Comparison of ENCODE assay signal across 8 mouse cellular contexts in genomic region chr1:155812581-155813499, GRCm38 (mm10). TPM values are rescaled to one million over a fixed set of nuclear protein-coding genes. Genes with fewer than 3 reads are reported as not detected.
DNase-seq lines count a peak whose midpoint lies in the region; ATAC-seq and TF ChIP-seq lines count a peak whose summit lies in the region.

Qsox1 (minus strand) TSS chr1:155812889.

- peaks cover 55% of the 10 kb centered on the region for H3K4me1 ChIP-seq in erythroblast, embryonic 14.5 days (ENCODE audit: control insufficient read depth)
- H3K4me1 ChIP-seq in heart, embryonic 12.5 days (replicated peaks) = peaks cover 32% of the 10 kb centered on the region
- H3K4me1 ChIP-seq in kidney, postnatal 0 days (replicated peaks; ENCODE audit: insufficient read depth, low read length) = 0 out of 2 replicates have a peak, but pooled peaks cover 7% of the 10 kb centered on the region
- H3K4me1 ChIP-seq in liver, embryonic 11.5 days (replicated peaks; ENCODE audit: control insufficient read depth, insufficient read depth, low read length) = peaks cover 15% of the 10 kb centered on the region
- H3K4me1 ChIP-seq in stomach, embryonic 14.5 days (ENCODE audit: control insufficient read depth, insufficient read depth, low read length) = peaks cover 18% of the 10 kb centered on the region; the same call in 1 of the 2 replicates

- H3K4me3 ChIP-seq in C2C12 (ENCODE audit: insufficient read depth, poor library complexity, severe bottlenecking) = peak within 1 kb of the TSS; percentile 71
- peak within 1 kb of the TSS; percentile 95 for H3K4me3 ChIP-seq in erythroblast, embryonic 14.5 days (replicated peaks)
- peak within 1 kb of the TSS; percentile 95 for H3K4me3 ChIP-seq in heart, embryonic 12.5 days
- H3K4me3 ChIP-seq in kidney, postnatal 0 days (replicated peaks; ENCODE audit: low read depth, low read length) = peak within 1 kb of the TSS; percentile 67
- peak within 1 kb of the TSS; percentile 89 for H3K4me3 ChIP-seq in liver, embryonic 11.5 days (ENCODE audit: low read depth, low read length)
- H3K4me3 ChIP-seq in stomach, embryonic 14.5 days (ENCODE audit: low read depth, low read length) = peak within 1 kb of the TSS; percentile 82

- peaks cover 7% of the 10 kb centered on the region for H3K79me3 ChIP-seq in C2C12 (ENCODE audit: low read depth)

- H3K36me3 ChIP-seq in C2C12 (ENCODE audit: control insufficient read depth, insufficient read depth) = no peaks in the 10 kb centered on the region
- H3K36me3 ChIP-seq in erythroblast, embryonic 14.5 days (ENCODE audit: control insufficient read depth) = peaks cover 12% of the 10 kb centered on the region
- H3K36me3 ChIP-seq in heart, embryonic 12.5 days = 0 out of 2 replicates have a peak, but pooled peaks cover 10% of the 10 kb centered on the region
- H3K36me3 ChIP-seq in kidney, postnatal 0 days (ENCODE audit: insufficient read depth, low read length) = no peaks in the 10 kb centered on the region
- H3K36me3 ChIP-seq in liver, embryonic 11.5 days (ENCODE audit: control insufficient read depth, insufficient read depth, low read length) = no peaks in the 10 kb centered on the region
- no peaks in the 10 kb centered on the region for H3K36me3 ChIP-seq in stomach, embryonic 14.5 days (ENCODE audit: control insufficient read depth, insufficient read depth, low read length)

- TF ChIP-seq POLR2A in brain, embryonic 14.5 days (IDR thresholded peaks at IDR 0.05; ENCODE audit: borderline replicate concordance, extremely low read depth, insufficient read depth, insufficient read length, poor library complexity, severe bottlenecking) = no peak; the same call in 1 of the 2 replicates

- peak within 1 kb of the TSS; percentile 90 for H3ac ChIP-seq in C2C12 (ENCODE audit: control insufficient read depth, insufficient read length, low read depth)

- H3K79me2 ChIP-seq in C2C12 (ENCODE audit: control insufficient read depth, insufficient read depth) = peaks cover 31% of the 10 kb centered on the region

- no peaks in the 10 kb centered on the region for H3K27me3 ChIP-seq in C2C12 (ENCODE audit: control insufficient read depth, insufficient read depth, insufficient read length)
- H3K27me3 ChIP-seq in erythroblast, embryonic 14.5 days (ENCODE audit: control insufficient read depth) = no peaks in the 10 kb centered on the region
- no peaks in the 10 kb centered on the region for H3K27me3 ChIP-seq in heart, embryonic 12.5 days (replicated peaks)
- no peaks in the 10 kb centered on the region for H3K27me3 ChIP-seq in kidney, postnatal 0 days (ENCODE audit: insufficient read depth, low read length)
- H3K27me3 ChIP-seq in liver, embryonic 11.5 days (replicated peaks; ENCODE audit: control insufficient read depth, insufficient read depth, low read length) = no peaks in the 10 kb centered on the region
- no peaks in the 10 kb centered on the region for H3K27me3 ChIP-seq in stomach, embryonic 14.5 days (ENCODE audit: control insufficient read depth, insufficient read depth, low read length)

- DNase-seq in brain, embryonic 14.5 days (ENCODE audit: low read depth) = peak; percentile 94
- DNase-seq in kidney, postnatal 0 days (ENCODE audit: low spot score) = peak; percentile 93
- peak; percentile 89 for DNase-seq in liver, embryonic 11.5 days (ENCODE audit: low spot score)
- peak; percentile 95 for DNase-seq in naive thymus-derived CD4-positive, alpha-beta T cell, adult 2 months (ENCODE audit: low read depth)

- TF ChIP-seq CTCF in C2C12 (IDR thresholded peaks at IDR 0.05; ENCODE audit: control insufficient read depth, insufficient read depth, insufficient read length) = no peak
- TF ChIP-seq CTCF in brain, embryonic 14.5 days (IDR thresholded peaks at IDR 0.05; ENCODE audit: borderline replicate concordance, extremely low read depth, insufficient read depth, insufficient read length) = no peak
- peak; percentile 15; the same call in 1 of the 2 replicates for TF ChIP-seq CTCF in kidney, postnatal 0 days (IDR thresholded peaks at IDR 0.05; ENCODE audit: low read depth)

- no peaks in the 10 kb centered on the region for H3K9me3 ChIP-seq in erythroblast, embryonic 14.5 days (ENCODE audit: control insufficient read depth, low read length)
- H3K9me3 ChIP-seq in heart, embryonic 12.5 days (replicated peaks) = no peaks in the 10 kb centered on the region
- no peaks in the 10 kb centered on the region for H3K9me3 ChIP-seq in kidney, postnatal 0 days (replicated peaks; ENCODE audit: low read length)
- no peaks in the 10 kb centered on the region for H3K9me3 ChIP-seq in liver, embryonic 11.5 days (ENCODE audit: control insufficient read depth, low read length)
- H3K9me3 ChIP-seq in stomach, embryonic 14.5 days (ENCODE audit: control insufficient read depth, low read depth, low read length) = no peaks in the 10 kb centered on the region; the same call in 1 of the 2 replicates

- ATAC-seq in heart, embryonic 12.5 days (ENCODE audit: insufficient number of reproducible peaks, low FRiP score) = peak; percentile 96
- ATAC-seq in kidney, postnatal 0 days (replicated peaks; ENCODE audit: low FRiP score, low read depth) = peak; percentile 95
- peak; percentile 93 for ATAC-seq in liver, embryonic 11.5 days (replicated peaks; ENCODE audit: low FRiP score)
- ATAC-seq in stomach, embryonic 14.5 days (ENCODE audit: insufficient number of reproducible peaks, insufficient read depth, low FRiP score, low read depth) = peak; percentile 88

- under 1% methylated on average over 66 of the region's 67 CpGs for WGBS in heart, embryonic 12.5 days
- WGBS in kidney, postnatal 0 days = under 1% methylated on average over 65 of the region's 67 CpGs
- WGBS in liver, embryonic 11.5 days = under 1% methylated on average over 67 of the region's 67 CpGs
- under 1% methylated on average over 65 of the region's 67 CpGs for WGBS in stomach, embryonic 14.5 days

- peak within 1 kb of the TSS; percentile 86 for H3K9ac ChIP-seq in heart, embryonic 12.5 days
- H3K9ac ChIP-seq in kidney, postnatal 0 days (ENCODE audit: low read depth, low read length) = peak within 1 kb of the TSS; percentile 68
- H3K9ac ChIP-seq in liver, embryonic 11.5 days (ENCODE audit: low read depth, low read length) = peak within 1 kb of the TSS; percentile 83
- peak within 1 kb of the TSS; percentile 64 for H3K9ac ChIP-seq in stomach, embryonic 14.5 days (replicated peaks; ENCODE audit: low read depth, low read length)

- peak within 1 kb of the TSS; percentile 65 for H3K27ac ChIP-seq in heart, embryonic 12.5 days (ENCODE audit: poor library complexity, severe bottlenecking)
- peak within 1 kb of the TSS; percentile 68; the same call in 1 of the 2 replicates for H3K27ac ChIP-seq in kidney, postnatal 0 days
- H3K27ac ChIP-seq in liver, embryonic 11.5 days (ENCODE audit: low read depth, low read length) = peak within 1 kb of the TSS; percentile 62; the same call in 1 of the 2 replicates
- peak within 1 kb of the TSS; percentile 48; the same call in 1 of the 2 replicates for H3K27ac ChIP-seq in stomach, embryonic 14.5 days (ENCODE audit: low read length)

- H3K4me2 ChIP-seq in heart, embryonic 12.5 days = peak within 1 kb of the TSS; percentile 89
- peak within 1 kb of the TSS; percentile 69 for H3K4me2 ChIP-seq in kidney, postnatal 0 days (ENCODE audit: low read length)
- peak within 1 kb of the TSS; percentile 90 for H3K4me2 ChIP-seq in liver, embryonic 11.5 days
- H3K4me2 ChIP-seq in stomach, embryonic 14.5 days (replicated peaks; ENCODE audit: low read depth, low read length) = peak within 1 kb of the TSS; percentile 76

TF ChIP-seq in C2C12, 6 proteins besides CTCF, POLR2A, EP300 and RAD21:
- TF ChIP-seq MYOD1 (IDR thresholded peaks at IDR 0.05; ENCODE audit: control insufficient read depth, insufficient read length, low read depth) = no peak
- no peak for TF ChIP-seq CEBPB (IDR thresholded peaks at IDR 0.05; ENCODE audit: low read depth)
- no peak for TF ChIP-seq FOSL1 (IDR thresholded peaks at IDR 0.05; ENCODE audit: insufficient read depth, low read length, poor library complexity, severe bottlenecking)
- TF ChIP-seq MYOG (IDR thresholded peaks at IDR 0.05; ENCODE audit: control insufficient read depth, extremely low read depth, insufficient read length) = no peak
- TF ChIP-seq MAX (IDR thresholded peaks at IDR 0.05) = no peak
- no peak for TF ChIP-seq USF1 (IDR thresholded peaks at IDR 0.05; ENCODE audit: low read depth)
TF ChIP-seq in C2C12: peak in this region for 0.

RNA-seq across cellular contexts. Expression of gene Qsox1, which starts in this region (rescaled TPM):
- 70.3 TPM for polyA plus RNA-seq in C2C12 (2012; fragmentation: generic; extraction: Trizol)
- 35.0 and 36.1 TPM in 2 replicates for polyA plus RNA-seq in brain, embryonic 14.5 days (2012; rRNA removed)
- 0.60 and 1.2 TPM in 2 replicates for polyA plus RNA-seq in erythroblast, embryonic 14.5 days (2012)
- polyA plus RNA-seq in heart, embryonic 12.5 days (2016; fragmentation: Nextera tagmentation; extraction: Ambion mirVana) = 27.0 and 27.2 TPM in 2 replicates
- polyA plus RNA-seq in kidney, postnatal 0 days (2015; fragmentation: Nextera tagmentation; extraction: Ambion mirVana) = 28.5 and 30.0 TPM in 2 replicates
- polyA plus RNA-seq in liver, embryonic 11.5 days (2014; fragmentation: Nextera tagmentation; extraction: Ambion mirVana) = 22.4 and 26.3 TPM in 2 replicates
- polyA plus RNA-seq in stomach, embryonic 14.5 days (2014; fragmentation: Nextera tagmentation; extraction: Ambion mirVana) = 26.9 and 28.1 TPM in 2 replicates

Comparison
In these comparisons a context has a peak if more than half of its experiments do, and no peak if none do; other contexts are left out.
1. Peak in every context shown above with its lines: DNase-seq, ATAC-seq, H3K4me3 ChIP-seq and H3K27ac ChIP-seq.
2. RNA of gene Qsox1 (polyA plus RNA-seq): 70.3 TPM in C2C12 (single experiment), 35.0 to 36.1 TPM in brain, embryonic 14.5 days, 28.5 to 30.0 TPM in kidney, postnatal 0 days, 27.0 to 27.2 TPM in heart, embryonic 12.5 days, 26.9 to 28.1 TPM in stomach, embryonic 14.5 days and 22.4 to 26.3 TPM in liver, embryonic 11.5 days; 0.60 to 1.2 TPM in erythroblast, embryonic 14.5 days; every median in the first group is over 10 times any median in the second.